Mouse (Mus musculus) thymus, postnatal 4 days (tissue): Measurements from ENCODE around the gene Cdkl1.

Experiments used
- DNase-seq: peaks from one replicate; pipeline ENCODE4 v3.0.0; 2021

Gene Cdkl1

GRCm38 (mm10) chr12:69783247-69784025 is 7.6 kb downstream of the Cdkl1 start:
- DNase-seq: no peak

GRCm38 (mm10) chr12:69781935-69782650 is 9.0 kb downstream of the Cdkl1 start:
- DNase-seq: no peak

GRCm38 (mm10) chr12:69781480-69781879 is 9.6 kb downstream of the Cdkl1 start:
- no peak for DNase-seq

- DNase-seq: no peak
These were observed 13.1 kb downstream of the Cdkl1 start for GRCm38 (mm10) chr12:69777957-69778356.

- DNase-seq: no peak
These were observed 13.7 kb downstream of the Cdkl1 start for GRCm38 (mm10) chr12:69777341-69777730.

GRCm38 (mm10) chr12:69776607-69777340 is 14.3 kb downstream of the Cdkl1 start:
- DNase-seq: peak; percentile 56

GRCm38 (mm10) chr12:69768841-69769240 is 22.2 kb downstream of the Cdkl1 start:
- DNase-seq: no peak

GRCm38 (mm10) chr12:69767476-69768258 is 23.4 kb downstream of the Cdkl1 start:
- no peak for DNase-seq

GRCm38 (mm10) chr12:69766185-69766904 is 24.7 kb downstream of the Cdkl1 start:
- no peak for DNase-seq

GRCm38 (mm10) chr12:69765543-69765942 is 25.5 kb downstream of the Cdkl1 start:
- no peak for DNase-seq

GRCm38 (mm10) chr12:69761603-69762002 is 29.5 kb downstream of the Cdkl1 start:
- no peak for DNase-seq

GRCm38 (mm10) chr12:69760743-69761406 is 30.2 kb downstream of the Cdkl1 start:
- DNase-seq: no peak

- no peak for DNase-seq
These were observed 31.1 kb downstream of the Cdkl1 start for GRCm38 (mm10) chr12:69760014-69760413.

GRCm38 (mm10) chr12:69759267-69759885 is 31.7 kb downstream of the Cdkl1 start:
- no peak for DNase-seq

- no peak for DNase-seq
These were observed 32.6 kb downstream of the Cdkl1 start for GRCm38 (mm10) chr12:69758221-69759185.

GRCm38 (mm10) chr12:69757418-69758141 is 33.5 kb downstream of the Cdkl1 start:
- DNase-seq: peak; percentile 82

- no peak for DNase-seq
These were observed 35.1 kb downstream of the Cdkl1 start for GRCm38 (mm10) chr12:69756015-69756414.

- no peak for DNase-seq
These were observed 37.1 kb downstream of the Cdkl1 start for GRCm38 (mm10) chr12:69753936-69754335.

GRCm38 (mm10) chr12:69751864-69752341 is 39.2 kb downstream of the Cdkl1 start:
- no peak for DNase-seq
